Mouse (Mus musculus) limb, embryonic 14.5 days (tissue): ENCODE results near the gene Tmem255b. TPM values are rescaled to one million over a fixed set of nuclear protein-coding genes. Genes with fewer than 3 reads are reported as not detected.

ENCODE experiments used
- ATAC-seq: fragments of 200-750 bp; cut with Nextera tagmentation; 2 replicates; pipeline ENCODE4 v1.8.0; 2017; ENCODE audit warnings: low read depth, moderate number of reproducible peaks, moderate TSS enrichment; ENCODE audit not compliant: low FRiP score
- DNase-seq: peaks from one replicate; pipeline ENCODE4 v3.0.0-alpha.2; 2015; ENCODE audit warnings: low spot score
- H3K27ac ChIP-seq: fragments of 300-500 bp; sonication (generic); replicated peaks from 2 replicates; pipeline ENCODE4 v1.5.1; 2014; ENCODE audit warnings: low read depth, mild to moderate bottlenecking, low read length, moderate library complexity, mixed read lengths
- H3K27me3 ChIP-seq: fragments of 300-500 bp; sonication (generic); 2 replicates; pipeline ENCODE4 v1.6.1; 2014; ENCODE audit warnings: low read length, mixed read lengths; ENCODE audit not compliant: control insufficient read depth, insufficient read depth
- H3K36me3 ChIP-seq: fragments of 300-500 bp; sonication (generic); 2 replicates; pipeline ENCODE4 v1.6.1; 2014; ENCODE audit warnings: mild to moderate bottlenecking, low read length, moderate library complexity, mixed read lengths; ENCODE audit not compliant: control insufficient read depth, insufficient read depth
- H3K4me1 ChIP-seq: fragments of 300-500 bp; sonication (generic); 2 replicates; pipeline ENCODE4 v1.6.1; 2014; ENCODE audit warnings: antibody characterized with exemption, low read length, mixed read lengths; ENCODE audit not compliant: control insufficient read depth, insufficient read depth
- H3K4me2 ChIP-seq: fragments of 300-500 bp; sonication (generic); replicated peaks from 2 replicates; pipeline ENCODE4 v1.6.1; 2014; ENCODE audit warnings: low read depth, mild to moderate bottlenecking, low read length, moderate library complexity; ENCODE audit not compliant: severe bottlenecking
- H3K4me3 ChIP-seq: fragments of 300-500 bp; sonication (generic); replicated peaks from 2 replicates; pipeline ENCODE4 v1.5.1; 2014; ENCODE audit warnings: low read length
- H3K9ac ChIP-seq: fragments of 300-500 bp; sonication (generic); 2 replicates; pipeline ENCODE4 v1.6.1; 2014; ENCODE audit warnings: mild to moderate bottlenecking, low read depth, low read length, moderate library complexity; ENCODE audit not compliant: severe bottlenecking
- H3K9me3 ChIP-seq: fragments of 300-500 bp; sonication (generic); 2 replicates; pipeline ENCODE4 v1.6.1; 2016; ENCODE audit warnings: low read length; ENCODE audit not compliant: control insufficient read depth
- POLR2A ChIP-seq: fragments of 200-500 bp; IDR thresholded peaks from 2 replicates; pipeline ENCODE4 v1.8.0; 2012; ENCODE audit warnings: inconsistent platforms, mild to moderate bottlenecking, moderate library complexity, borderline replicate concordance; ENCODE audit not compliant: insufficient read depth, insufficient read length; ENCODE audit errors: extremely low read depth
- WGBS: fragments of 180-500 bp; shearing (Covaris S2); extraction: QIAGEN DNeasy Blood & Tissue Kit; methylation state at CpG from one replicate; pipeline ENCODE4 v1.1.7; 2014; 5-methylcytosine and 5-hydroxymethylcytosine counted together
- polyA plus RNA-seq, 2 experiments: library from polyadenylated mRNA; depleted of rRNA in 1 of 2; stranded (reverse) in 1 of 2; unstranded in 1 of 2; fragments of >200 nt; fragmentation: Nextera tagmentation in 1 of 2; extraction: Ambion mirVana in 1 of 2; gene quantifications; 2 replicates each; pipeline versions ENCODE4 v1.2.1 to v1.2.3; 2012 to 2014

Gene Tmem255b
- polyA plus RNA-seq, 2 experiments = 0.70 to 0.74 TPM

DNA sequence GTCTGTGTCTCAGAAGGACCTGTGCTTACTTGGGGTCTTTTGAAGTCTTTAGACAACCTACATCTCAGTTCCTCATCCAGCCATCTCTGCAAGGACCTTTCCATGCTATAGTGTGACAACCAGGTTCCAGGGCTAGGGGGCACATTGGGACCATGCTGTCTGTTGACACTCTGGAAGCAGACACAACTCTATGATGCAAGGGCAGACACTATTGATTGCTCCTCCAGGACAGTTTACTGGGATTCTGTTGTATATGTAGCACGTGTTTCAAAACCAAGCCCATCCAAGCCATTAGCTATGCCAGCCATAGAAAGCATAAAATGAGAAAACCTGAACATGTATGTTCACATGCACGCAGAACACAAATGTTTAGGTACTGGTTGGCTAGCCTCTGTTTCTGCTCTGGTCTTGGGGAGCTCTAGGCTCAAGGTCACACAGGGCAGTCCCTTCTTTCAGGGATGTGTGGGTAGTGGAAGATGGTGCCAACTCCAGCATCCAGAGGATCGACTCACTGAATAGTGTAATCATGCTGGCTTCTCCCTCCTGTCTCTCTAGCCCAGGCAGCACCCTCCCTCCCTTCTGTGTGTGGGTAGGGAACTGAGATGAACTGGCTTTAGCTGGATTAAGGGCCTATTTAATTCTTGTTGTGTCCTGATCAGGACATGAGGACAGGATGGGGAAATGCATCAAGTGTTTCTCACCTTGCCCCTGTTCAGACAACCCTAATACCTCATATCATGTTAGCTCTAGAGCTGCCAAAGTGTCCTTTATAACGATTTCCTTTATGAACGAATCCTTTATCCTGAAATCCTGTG, 78.8 kb downstream of the Tmem255b start:
- Histone ChIP-seq H3K4me2 (no peak overlapping the region), H3K36me3 (no peaks in the 10 kb centered on the region), H3K27me3 (no peaks in the 10 kb centered on the region), H3K9ac (no peak overlapping the region), H3K27ac (no peak overlapping the region), H3K9me3 (no peaks in the 10 kb centered on the region), H3K4me1 (no peaks in the 10 kb centered on the region; the same call in 1 of the 2 replicates), H3K4me3 (no peak overlapping the region)
- DNase-seq (no peak), ATAC-seq (no peak)
- TF ChIP-seq POLR2A = no peak
- 85% methylated on average over 5 of the region's 5 CpGs for WGBS

DNA sequence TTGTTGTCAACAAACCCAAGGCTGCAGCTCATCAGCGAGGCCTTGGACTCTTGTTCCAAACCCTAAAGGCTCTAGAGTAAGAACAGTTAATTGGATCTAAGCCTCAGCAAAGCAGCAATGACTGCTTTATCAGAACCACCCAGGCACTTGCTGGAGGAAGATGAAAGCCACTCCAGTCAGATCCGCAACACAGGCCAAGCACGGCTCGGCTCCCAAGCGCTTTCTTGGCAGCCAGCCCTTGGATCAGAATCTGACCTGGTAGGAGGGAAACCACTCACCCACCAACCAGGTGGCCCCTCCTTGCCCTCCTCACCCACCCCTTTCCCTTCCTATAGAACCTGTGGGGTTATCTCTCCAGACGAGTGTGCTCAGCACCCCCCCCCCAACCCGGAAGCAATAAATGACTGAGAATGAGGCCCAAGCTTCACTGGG, 81.0 kb downstream of the Tmem255b start:
- H3K36me3 ChIP-seq = no peaks in the 10 kb centered on the region
- no peak overlapping the region for H3K27ac ChIP-seq
- H3K9me3 ChIP-seq = no peaks in the 10 kb centered on the region
- no peak for ATAC-seq
- H3K9ac ChIP-seq = no peak overlapping the region
- DNase-seq = peak; percentile 50
- TF ChIP-seq POLR2A = no peak
- H3K4me2 ChIP-seq = no peak overlapping the region
- no peak overlapping the region for H3K4me3 ChIP-seq
- H3K4me1 ChIP-seq = no peaks in the 10 kb centered on the region; the same call in 1 of the 2 replicates
- 63% methylated on average over 7 of the region's 7 CpGs for WGBS
- no peaks in the 10 kb centered on the region for H3K27me3 ChIP-seq

DNA sequence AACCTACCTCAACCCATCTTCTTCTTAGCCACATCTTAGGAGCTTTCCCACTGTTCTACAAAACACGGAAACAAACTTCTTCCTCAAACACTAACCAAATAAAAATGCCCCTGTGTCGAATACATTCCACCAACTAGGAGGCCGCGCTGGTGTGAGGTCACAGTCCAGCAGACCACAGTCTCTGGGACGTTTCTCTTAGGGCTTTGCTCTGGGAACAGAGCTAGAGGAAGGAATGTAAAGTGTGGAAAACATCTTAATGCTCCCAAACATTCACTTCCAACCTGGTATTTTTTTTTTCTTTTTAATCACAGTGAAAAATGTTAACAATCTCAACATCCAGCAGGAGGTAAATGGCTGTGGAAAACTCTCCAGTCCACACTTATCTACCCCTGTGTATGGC, 81.7 kb downstream of the Tmem255b start:
- WGBS = 65% methylated on average over 5 of the region's 5 CpGs
- ATAC-seq (no peak), DNase-seq (peak; percentile 33)
- H3K27ac ChIP-seq = no peak overlapping the region
- H3K36me3 ChIP-seq = no peaks in the 10 kb centered on the region
- no peak for TF ChIP-seq POLR2A
- no peak overlapping the region for H3K4me2 ChIP-seq
- no peaks in the 10 kb centered on the region for H3K27me3 ChIP-seq
- no peak overlapping the region for H3K4me3 ChIP-seq
- H3K9me3 ChIP-seq = no peaks in the 10 kb centered on the region
- H3K9ac ChIP-seq = no peak overlapping the region
- H3K4me1 ChIP-seq = no peaks in the 10 kb centered on the region; the same call in 1 of the 2 replicates

DNA sequence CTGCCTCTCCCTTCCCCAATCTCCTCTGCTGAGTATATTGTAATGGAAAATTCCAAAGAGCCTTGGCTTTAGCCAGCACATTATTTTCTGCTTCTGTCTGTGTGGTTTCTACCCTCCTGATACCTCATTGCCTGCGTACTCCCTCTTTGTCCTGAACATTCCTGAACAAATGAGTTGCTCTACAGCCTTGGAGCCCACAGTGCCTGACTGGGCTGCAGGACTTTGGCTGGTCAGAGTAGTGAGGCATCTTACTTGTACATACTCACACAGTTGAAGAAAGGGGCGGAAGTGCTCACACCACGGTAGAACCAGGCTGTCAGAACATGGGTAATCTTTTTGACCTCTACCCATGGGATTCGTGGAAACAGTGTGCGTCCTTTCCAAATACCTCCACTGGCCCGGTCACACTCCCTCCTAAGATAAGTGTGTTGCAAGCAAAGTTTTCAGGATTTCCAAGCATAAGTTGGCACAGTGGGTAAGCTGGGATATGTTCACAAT, 82.3 kb downstream of the Tmem255b start:
- no peak for TF ChIP-seq POLR2A
- Histone ChIP-seq H3K36me3 (no peaks in the 10 kb centered on the region), H3K4me1 (no peaks in the 10 kb centered on the region; the same call in 1 of the 2 replicates), H3K9me3 (no peaks in the 10 kb centered on the region), H3K9ac (no peak overlapping the region), H3K27me3 (no peaks in the 10 kb centered on the region), H3K4me2 (no peak overlapping the region), H3K4me3 (no peak overlapping the region), H3K27ac (no peak overlapping the region)
- DNase-seq (no peak), ATAC-seq (peak; percentile 64)
- WGBS = 88% methylated on average over 6 of the region's 6 CpGs

Other genes with a start within 250 kb of the Tmem255b start
- gene Grtp1, start 234.6 kb upstream of the Tmem255b start, polyA plus RNA-seq (2012; rRNA removed) = 9.5 and 11.3 TPM in 2 replicates
- gene Grtp1, start 234.6 kb upstream of the Tmem255b start, polyA plus RNA-seq (2014; fragmentation: Nextera tagmentation; extraction: Ambion mirVana) = 15.7 and 16.0 TPM in 2 replicates
- gene Adprhl1, start 181.0 kb upstream of the Tmem255b start, polyA plus RNA-seq (2012; rRNA removed) = 3.2 and 4.1 TPM in 2 replicates
- gene Adprhl1, start 181.0 kb upstream of the Tmem255b start, polyA plus RNA-seq (2014; fragmentation: Nextera tagmentation; extraction: Ambion mirVana) = 4.3 and 5.0 TPM in 2 replicates
- 32.5 and 35.6 TPM in 2 replicates for gene Dcun1d2, start 147.1 kb upstream of the Tmem255b start, polyA plus RNA-seq (2012; rRNA removed)
- gene Dcun1d2, start 147.1 kb upstream of the Tmem255b start, polyA plus RNA-seq (2014; fragmentation: Nextera tagmentation; extraction: Ambion mirVana) = 30.5 and 32.6 TPM in 2 replicates
- 39.4 and 43.6 TPM in 2 replicates for gene Tmco3, start 147.0 kb upstream of the Tmem255b start, polyA plus RNA-seq (2012; rRNA removed)
- gene Tmco3, start 147.0 kb upstream of the Tmem255b start, polyA plus RNA-seq (2014; fragmentation: Nextera tagmentation; extraction: Ambion mirVana) = 47.0 and 50.6 TPM in 2 replicates
- gene Tfdp1, start 96.4 kb upstream of the Tmem255b start, polyA plus RNA-seq (2012; rRNA removed) = 225 and 230 TPM in 2 replicates
- 162 TPM in 2 replicates for gene Tfdp1, start 96.4 kb upstream of the Tmem255b start, polyA plus RNA-seq (2014; fragmentation: Nextera tagmentation; extraction: Ambion mirVana)
- not detected in 2 replicates for gene Atp4b, start 38.4 kb upstream of the Tmem255b start, polyA plus RNA-seq (2012; rRNA removed)
- gene Atp4b, start 38.4 kb upstream of the Tmem255b start, polyA plus RNA-seq (2014; fragmentation: Nextera tagmentation; extraction: Ambion mirVana) = not detected in 2 replicates
- gene Grk1, start 30.1 kb upstream of the Tmem255b start, polyA plus RNA-seq (2012; rRNA removed) = 0.06 TPM in 2 replicates
- 0.03 TPM in 1 of 2 replicates, not detected in the other for gene Grk1, start 30.1 kb upstream of the Tmem255b start, polyA plus RNA-seq (2014; fragmentation: Nextera tagmentation; extraction: Ambion mirVana)
- 44.7 and 48.6 TPM in 2 replicates for gene Gas6, start 59.3 kb downstream of the Tmem255b start, polyA plus RNA-seq (2012; rRNA removed)
- 31.1 and 32.7 TPM in 2 replicates for gene Gas6, start 59.3 kb downstream of the Tmem255b start, polyA plus RNA-seq (2014; fragmentation: Nextera tagmentation; extraction: Ambion mirVana)
- not detected in 2 replicates for gene 1700029H14Rik, start 127.3 kb downstream of the Tmem255b start, polyA plus RNA-seq (2012; rRNA removed)
- not detected in 2 replicates for gene 1700029H14Rik, start 127.3 kb downstream of the Tmem255b start, polyA plus RNA-seq (2014; fragmentation: Nextera tagmentation; extraction: Ambion mirVana)
- gene Rasa3, start 242.4 kb downstream of the Tmem255b start, polyA plus RNA-seq (2012; rRNA removed) = 31.6 and 35.4 TPM in 2 replicates
- gene Rasa3, start 242.4 kb downstream of the Tmem255b start, polyA plus RNA-seq (2014; fragmentation: Nextera tagmentation; extraction: Ambion mirVana) = 29.2 and 30.8 TPM in 2 replicates